Mouse (Mus musculus): ENCODE data around the gene Jdp2. TPM values are rescaled to one million over a fixed set of nuclear protein-coding genes. Genes with fewer than 3 reads are reported as not detected.

Gene Jdp2
- polyA plus RNA-seq, 1 experiment from 2014 or later, result 1.3 TPM

- no peak; the same call in 1 of the 2 replicates for ATAC-seq (ENCODE audit: insufficient read depth)
- Histone ChIP-seq H3K36me3 (ENCODE audit: insufficient read depth) (no peaks in the 10 kb centered on the region), H3K27ac (ENCODE audit: low read depth) (no peak overlapping the region; the same call in 1 of the 2 replicates), H3K27me3 (ENCODE audit: insufficient read depth, low read length) (no peaks in the 10 kb centered on the region), H3K4me2 (no peak overlapping the region), H3K9me3 (ENCODE audit: low read depth, low read length) (no peaks in the 10 kb centered on the region), H3K4me1 (ENCODE audit: insufficient read depth) (no peaks in the 10 kb centered on the region), H3K4me3 (ENCODE audit: low read depth, low read length) (no peak overlapping the region), H3K9ac (no peak overlapping the region)
- no peak for TF ChIP-seq CTCF (IDR thresholded peaks at IDR 0.05; ENCODE audit: low read depth)
- DNase-seq, result peak; percentile 77
- 34% methylated on average over 3 of the region's 3 CpGs for WGBS
Measured at GRCm38 (mm10) chr12:85668696-85669095, 69.9 kb downstream of the Jdp2 start.

GRCm38 (mm10) chr12:85670080-85670479 is 71.3 kb downstream of the Jdp2 start:
- WGBS, result 64% methylated on average over 3 of the region's 3 CpGs
- no peaks in the 10 kb centered on the region for H3K27me3 ChIP-seq (ENCODE audit: insufficient read depth, low read length)
- DNase-seq (no peak), ATAC-seq (ENCODE audit: insufficient read depth) (no peak)
- no peaks in the 10 kb centered on the region for H3K9me3 ChIP-seq (ENCODE audit: low read depth, low read length)
- no peak overlapping the region for H3K9ac ChIP-seq
- TF ChIP-seq CTCF (IDR thresholded peaks at IDR 0.05; ENCODE audit: low read depth), result 0 out of 2 replicates have a peak, but pooled peaks have one; percentile 9
- no peaks in the 10 kb centered on the region for H3K4me1 ChIP-seq (ENCODE audit: insufficient read depth)
- no peak overlapping the region for H3K27ac ChIP-seq (ENCODE audit: low read depth)
- H3K4me3 ChIP-seq (ENCODE audit: low read depth, low read length), result no peak overlapping the region
- no peak overlapping the region for H3K4me2 ChIP-seq
- no peaks in the 10 kb centered on the region for H3K36me3 ChIP-seq (ENCODE audit: insufficient read depth)

- Histone ChIP-seq H3K4me3 (ENCODE audit: low read depth, low read length) (no peak overlapping the region), H3K9me3 (ENCODE audit: low read depth, low read length) (peaks cover 5% of the 10 kb centered on the region; the same call in 1 of the 2 replicates), H3K9ac (no peak overlapping the region), H3K27ac (ENCODE audit: low read depth) (no peak overlapping the region), H3K27me3 (ENCODE audit: insufficient read depth, low read length) (no peaks in the 10 kb centered on the region), H3K4me2 (no peak overlapping the region), H3K4me1 (ENCODE audit: insufficient read depth) (no peaks in the 10 kb centered on the region), H3K36me3 (ENCODE audit: insufficient read depth) (no peaks in the 10 kb centered on the region)
- ATAC-seq (ENCODE audit: insufficient read depth) (no peak), DNase-seq (no peak)
- WGBS, result 78% methylated on average over 8 of the region's 8 CpGs
- TF ChIP-seq CTCF (IDR thresholded peaks at IDR 0.05; ENCODE audit: low read depth), result no peak
Measured at GRCm38 (mm10) chr12:85673914-85674313, 75.1 kb downstream of the Jdp2 start.

- Histone ChIP-seq H3K9ac (no peak overlapping the region), H3K36me3 (ENCODE audit: insufficient read depth) (no peaks in the 10 kb centered on the region), H3K4me3 (ENCODE audit: low read depth, low read length) (no peak overlapping the region), H3K4me1 (ENCODE audit: insufficient read depth) (no peaks in the 10 kb centered on the region), H3K4me2 (no peak overlapping the region), H3K9me3 (ENCODE audit: low read depth, low read length) (peaks cover 5% of the 10 kb centered on the region; the same call in 1 of the 2 replicates), H3K27me3 (ENCODE audit: insufficient read depth, low read length) (no peaks in the 10 kb centered on the region), H3K27ac (ENCODE audit: low read depth) (no peak overlapping the region)
- 73% methylated on average over 5 of the region's 5 CpGs for WGBS
- no peak for TF ChIP-seq CTCF (IDR thresholded peaks at IDR 0.05; ENCODE audit: low read depth)
- no peak for ATAC-seq (ENCODE audit: insufficient read depth)
- DNase-seq, result no peak
Measured at GRCm38 (mm10) chr12:85679117-85679516, 80.3 kb downstream of the Jdp2 start.

- Histone ChIP-seq H3K27me3 (ENCODE audit: insufficient read depth, low read length) (no peaks in the 10 kb centered on the region), H3K27ac (ENCODE audit: low read depth) (no peak overlapping the region), H3K4me2 (no peak overlapping the region), H3K4me1 (ENCODE audit: insufficient read depth) (no peaks in the 10 kb centered on the region), H3K9me3 (ENCODE audit: low read depth, low read length) (peaks cover 5% of the 10 kb centered on the region; the same call in 1 of the 2 replicates), H3K36me3 (ENCODE audit: insufficient read depth) (no peaks in the 10 kb centered on the region), H3K9ac (no peak overlapping the region), H3K4me3 (ENCODE audit: low read depth, low read length) (no peak overlapping the region)
- TF ChIP-seq CTCF (IDR thresholded peaks at IDR 0.05; ENCODE audit: low read depth), result no peak
- DNase-seq (no peak), ATAC-seq (ENCODE audit: insufficient read depth) (no peak)
- WGBS, result 44% methylated on average over 2 of the region's 2 CpGs
Measured at GRCm38 (mm10) chr12:85679808-85680207, 81.0 kb downstream of the Jdp2 start.

GRCm38 (mm10) chr12:85682328-85682727 is 83.5 kb downstream of the Jdp2 start:
- no peak for ATAC-seq (ENCODE audit: insufficient read depth)
- DNase-seq, result no peak
- no peak overlapping the region for H3K9ac ChIP-seq
- H3K36me3 ChIP-seq (ENCODE audit: insufficient read depth), result no peaks in the 10 kb centered on the region
- WGBS, result 44% methylated on average over 2 of the region's 2 CpGs
- no peak overlapping the region for H3K27ac ChIP-seq (ENCODE audit: low read depth)
- no peak overlapping the region for H3K4me2 ChIP-seq
- H3K4me1 ChIP-seq (ENCODE audit: insufficient read depth), result no peaks in the 10 kb centered on the region
- peak; percentile 40 for TF ChIP-seq CTCF (IDR thresholded peaks at IDR 0.05; ENCODE audit: low read depth)
- H3K9me3 ChIP-seq (ENCODE audit: low read depth, low read length), result peaks cover 5% of the 10 kb centered on the region; the same call in 1 of the 2 replicates
- H3K4me3 ChIP-seq (ENCODE audit: low read depth, low read length), result no peak overlapping the region
- H3K27me3 ChIP-seq (ENCODE audit: insufficient read depth, low read length), result no peaks in the 10 kb centered on the region

- no peak overlapping the region for H3K27ac ChIP-seq (ENCODE audit: low read depth)
- H3K36me3 ChIP-seq (ENCODE audit: insufficient read depth), result no peaks in the 10 kb centered on the region
- H3K9me3 ChIP-seq (ENCODE audit: low read depth, low read length), result no peaks in the 10 kb centered on the region
- H3K27me3 ChIP-seq (ENCODE audit: insufficient read depth, low read length), result no peaks in the 10 kb centered on the region
- H3K9ac ChIP-seq, result no peak overlapping the region
- DNase-seq (no peak), ATAC-seq (ENCODE audit: insufficient read depth) (no peak)
- H3K4me3 ChIP-seq (ENCODE audit: low read depth, low read length), result no peak overlapping the region
- TF ChIP-seq CTCF (IDR thresholded peaks at IDR 0.05; ENCODE audit: low read depth), result no peak
- no peaks in the 10 kb centered on the region for H3K4me1 ChIP-seq (ENCODE audit: insufficient read depth)
- WGBS, result 59% methylated on average over 16 of the region's 16 CpGs
- H3K4me2 ChIP-seq, result no peak overlapping the region
Measured at GRCm38 (mm10) chr12:85684411-85685275, 85.8 kb downstream of the Jdp2 start.

All from lung, embryonic 14.5 days (tissue).